Mouse (Mus musculus) thymus, adult 2 months (tissue): Measurements from ENCODE around the gene Tnrc6c. TPM values are rescaled to one million over a fixed set of nuclear protein-coding genes. Genes with fewer than 3 reads are reported as not detected.

Experiments used
- DNase-seq: peaks from one replicate; pipeline ENCODE4 v3.0.0; 2021
- H3K27ac ChIP-seq: fragments of 200-500 bp; 2 replicates; pipeline ENCODE4 v1.5.1; 2012; ENCODE audit warnings: low read length, control low read depth; ENCODE audit not compliant: control insufficient read depth, insufficient read depth
- H3K27me3 ChIP-seq: fragments of 200-500 bp; 2 replicates; pipeline ENCODE4 v1.6.1; 2012; ENCODE audit warnings: mild to moderate bottlenecking, low read length, moderate library complexity, mixed read lengths; ENCODE audit not compliant: control insufficient read depth, insufficient read depth
- H3K36me3 ChIP-seq: fragments of 200-500 bp; 2 replicates; pipeline ENCODE4 v1.6.1; 2012; ENCODE audit warnings: mild to moderate bottlenecking, low read length, moderate library complexity; ENCODE audit not compliant: control insufficient read depth, insufficient read depth
- H3K4me1 ChIP-seq: fragments of 200-500 bp; replicated peaks from 2 replicates; pipeline ENCODE4 v1.6.1; 2012; ENCODE audit warnings: low read length; ENCODE audit not compliant: control insufficient read depth, insufficient read depth
- H3K4me3 ChIP-seq: fragments of 200-500 bp; 2 replicates; pipeline ENCODE4 v1.5.1; 2012; ENCODE audit warnings: mild to moderate bottlenecking, low read length, control low read depth, moderate library complexity; ENCODE audit not compliant: control insufficient read depth, insufficient read depth
- CTCF ChIP-seq: fragments of 200-500 bp; IDR thresholded peaks from 2 replicates; pipeline ENCODE4 v1.5.1; 2012; ENCODE audit warnings: mild to moderate bottlenecking, control low read depth, low read length, moderate library complexity, borderline replicate concordance; ENCODE audit not compliant: control insufficient read depth, poor library complexity, insufficient read depth; ENCODE audit errors: extremely low read depth
- POLR2A ChIP-seq: fragments of 200-500 bp; IDR thresholded peaks from 2 replicates; pipeline ENCODE4 v1.6.1; 2012; ENCODE audit warnings: mild to moderate bottlenecking, low read length, control low read depth, moderate library complexity; ENCODE audit not compliant: control insufficient read depth, poor library complexity, insufficient read depth; ENCODE audit errors: extremely low read depth
- WGBS: fragments of 180-500 bp; shearing (Covaris S2); methylation state at CpG from one replicate; pipeline ENCODE4 v1.1.7; 2018; 5-methylcytosine and 5-hydroxymethylcytosine counted together
- polyA plus RNA-seq: library from polyadenylated mRNA; depleted of rRNA; stranded (reverse); fragments of >200 nt; gene quantifications from 2 replicates; pipeline ENCODE4 v1.2.3, GENCODE M21; 2012

The Tnrc6c gene
- polyA plus RNA-seq, 1 experiment = 75.0 TPM

DNA sequence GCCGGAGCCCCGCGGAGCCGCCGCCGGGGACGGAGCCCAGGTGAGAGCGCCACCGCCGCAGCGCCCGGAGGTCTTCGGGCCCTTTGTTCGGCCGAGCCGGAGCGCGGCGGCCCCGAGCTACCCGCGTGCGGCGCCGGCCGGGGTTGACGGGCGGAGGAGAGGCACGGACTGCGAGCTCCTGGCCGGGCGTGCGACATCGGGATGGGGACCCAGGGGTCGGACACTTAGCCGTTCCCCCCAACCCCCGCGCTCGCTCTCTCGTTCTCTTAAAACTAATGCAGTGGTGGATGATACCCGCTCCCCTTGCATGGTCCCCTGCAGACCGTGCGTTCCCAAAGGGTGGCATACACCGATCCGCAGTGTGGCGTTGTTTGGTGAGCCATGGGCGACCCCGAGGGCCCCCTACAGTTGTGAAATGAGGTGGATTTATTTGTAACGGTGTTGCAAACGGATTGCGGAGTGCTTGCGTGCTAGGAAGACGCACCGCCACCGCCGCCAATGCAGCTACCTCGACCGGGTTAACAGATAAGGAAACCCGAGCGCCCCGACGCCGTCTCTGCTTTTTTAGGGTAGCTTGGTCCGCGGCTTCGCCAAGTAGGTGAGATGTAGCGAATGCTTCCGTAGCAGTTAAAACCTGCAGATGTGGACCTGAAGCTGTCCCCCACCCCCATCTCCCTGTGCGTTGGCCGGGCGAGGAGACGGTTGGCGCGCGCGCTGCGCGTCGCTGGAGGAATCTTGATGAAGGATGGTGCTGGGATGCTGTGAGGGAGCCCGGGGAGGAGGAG is 1.4 kb downstream of the Tnrc6c start:
- peak; percentile 70 for DNase-seq
- H3K36me3 ChIP-seq = no peaks in the 10 kb centered on the region
- TF ChIP-seq POLR2A (peak; percentile 49; the same call in 1 of the 2 replicates), CTCF (no peak)

GRCm38 (mm10) chr11:117656077-117656401 is 1.9 kb downstream of the Tnrc6c start:
- DNase-seq = no peak
- 17% methylated on average over 10 of the region's 10 CpGs for WGBS
- Histone ChIP-seq H3K27ac (peak overlapping the region; percentile 13; the same call in 1 of the 2 replicates), H3K27me3 (no peaks in the 10 kb centered on the region), H3K36me3 (no peaks in the 10 kb centered on the region), H3K4me1 (peaks cover 13% of the 10 kb centered on the region), H3K4me3 (peak overlapping the region; percentile 66)
- TF ChIP-seq CTCF (no peak), POLR2A (no peak)

More for the DNA sequence above, 1.4 kb downstream of the Tnrc6c start:
- peak overlapping the region; percentile 13; the same call in 1 of the 2 replicates for H3K27ac ChIP-seq
- no peaks in the 10 kb centered on the region for H3K27me3 ChIP-seq
- under 1% methylated on average over 80 of the region's 80 CpGs for WGBS
- peaks cover 13% of the 10 kb centered on the region for H3K4me1 ChIP-seq
- H3K4me3 ChIP-seq = peak overlapping the region; percentile 66

DNA sequence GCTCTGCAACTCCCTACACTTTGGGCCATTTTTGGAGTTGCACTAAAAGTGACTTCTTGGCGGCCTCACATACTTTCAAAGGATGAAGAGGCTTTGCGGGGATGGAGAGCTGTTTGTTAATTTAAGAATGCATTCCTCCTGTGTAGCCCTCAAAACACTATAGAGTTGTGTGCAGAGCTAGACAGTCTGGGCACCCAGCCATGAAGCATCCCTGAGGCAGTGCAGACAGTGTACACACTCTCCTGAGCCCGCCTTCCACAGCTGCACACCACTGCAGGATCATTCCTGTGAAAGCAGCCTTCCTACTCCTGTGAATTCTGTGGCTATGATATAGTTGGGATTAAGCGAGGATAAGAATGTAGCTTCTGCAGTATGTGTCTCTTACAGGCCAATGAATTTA is 4.9 kb downstream of the Tnrc6c start:
- 91% methylated on average over 4 of the region's 4 CpGs for WGBS
- Histone ChIP-seq H3K27ac (no peak overlapping the region), H3K4me1 (peaks cover 8% of the 10 kb centered on the region), H3K36me3 (no peaks in the 10 kb centered on the region), H3K27me3 (no peaks in the 10 kb centered on the region), H3K4me3 (no peak overlapping the region)
- DNase-seq = no peak
- TF ChIP-seq CTCF (no peak), POLR2A (no peak)

- WGBS = 45% methylated on average over 4 of the region's 4 CpGs
- no peak overlapping the region for H3K4me3 ChIP-seq
- TF ChIP-seq CTCF = no peak
- TF ChIP-seq POLR2A = no peak
- H3K27me3 ChIP-seq = no peaks in the 10 kb centered on the region
- no peak for DNase-seq
- no peak overlapping the region for H3K27ac ChIP-seq
- H3K4me1 ChIP-seq = peaks cover 2% of the 10 kb centered on the region
- H3K36me3 ChIP-seq = no peaks in the 10 kb centered on the region
These were observed 9.1 kb downstream of the Tnrc6c start for GRCm38 (mm10) chr11:117663036-117663809.

- TF ChIP-seq CTCF (no peak), POLR2A (no peak)
- Histone ChIP-seq H3K4me1 (peaks cover 2% of the 10 kb centered on the region), H3K27ac (no peak overlapping the region), H3K27me3 (no peaks in the 10 kb centered on the region), H3K36me3 (no peaks in the 10 kb centered on the region), H3K4me3 (no peak overlapping the region)
- DNase-seq = no peak
These were observed 9.7 kb downstream of the Tnrc6c start for GRCm38 (mm10) chr11:117663810-117664139.

GRCm38 (mm10) chr11:117665189-117665588 is 11.1 kb downstream of the Tnrc6c start:
- DNase-seq = no peak
- Histone ChIP-seq H3K4me1 (peaks cover 5% of the 10 kb centered on the region), H3K27ac (no peak overlapping the region), H3K27me3 (no peaks in the 10 kb centered on the region), H3K4me3 (no peak overlapping the region), H3K36me3 (no peaks in the 10 kb centered on the region)
- TF ChIP-seq POLR2A (no peak), CTCF (no peak)
- 85% methylated on average over 3 of the region's 3 CpGs for WGBS
